Mouse (Mus musculus): ENCODE measurements at regions not wholly inside any gene's neighbourhood (a gene's known extent, or its start where the extent isn't known, plus 50 kb on each side); places are given as distances from the start of the nearest gene placed in this dataset.

- H3K27me3 ChIP-seq (replicated peaks; ENCODE audit: control insufficient read depth, insufficient read depth, low read length): no peaks in the 10 kb centered on the region
- no peaks in the 10 kb centered on the region for H3K36me3 ChIP-seq (ENCODE audit: control insufficient read depth, insufficient read depth, low read length)
- no peak overlapping the region for H3K4me3 ChIP-seq (ENCODE audit: low read length)
- no peak overlapping the region for H3K4me2 ChIP-seq (ENCODE audit: low read length)
- no peak overlapping the region for H3K27ac ChIP-seq (ENCODE audit: low read depth, low read length)
- H3K9me3 ChIP-seq (ENCODE audit: control insufficient read depth, low read length): no peaks in the 10 kb centered on the region
- no peak for ATAC-seq
- 43% methylated on average over 8 of the region's 8 CpGs for whole genome bisulfite sequencing
- H3K9ac ChIP-seq (ENCODE audit: low read depth, low read length): no peak overlapping the region
- no peaks in the 10 kb centered on the region for H3K4me1 ChIP-seq (ENCODE audit: control insufficient read depth, insufficient read depth, low read depth, low read length)
Observed at GRCm38 (mm10) chr16:7797176-7797786, 627.7 kb downstream of the Tmem114 start.

- no peak for ATAC-seq
- no peak overlapping the region for H3K27ac ChIP-seq (ENCODE audit: low read depth, low read length)
- H3K4me1 ChIP-seq (ENCODE audit: control insufficient read depth, insufficient read depth, low read depth, low read length): no peaks in the 10 kb centered on the region
- H3K9ac ChIP-seq (ENCODE audit: low read depth, low read length): no peak overlapping the region
- no peak overlapping the region for H3K4me3 ChIP-seq (ENCODE audit: low read length)
- no peaks in the 10 kb centered on the region for H3K36me3 ChIP-seq (ENCODE audit: control insufficient read depth, insufficient read depth, low read length)
- 29% methylated on average over 3 of the region's 3 CpGs for WGBS
- no peak overlapping the region for H3K4me2 ChIP-seq (ENCODE audit: low read length)
- H3K9me3 ChIP-seq (ENCODE audit: control insufficient read depth, low read length): no peaks in the 10 kb centered on the region
- H3K27me3 ChIP-seq (replicated peaks; ENCODE audit: control insufficient read depth, insufficient read depth, low read length): no peaks in the 10 kb centered on the region
Observed at GRCm38 (mm10) chr16:7795561-7795960, 629.4 kb downstream of the Tmem114 start.

GRCm38 (mm10) chr16:7792521-7792920 lies 632.4 kb downstream of the Tmem114 start:
- H3K4me1 ChIP-seq (ENCODE audit: control insufficient read depth, insufficient read depth, low read depth, low read length): no peaks in the 10 kb centered on the region
- 85% methylated on average over 3 of the region's 3 CpGs for WGBS
- H3K4me3 ChIP-seq (ENCODE audit: low read length): no peak overlapping the region
- no peaks in the 10 kb centered on the region for H3K36me3 ChIP-seq (ENCODE audit: control insufficient read depth, insufficient read depth, low read length)
- no peak overlapping the region for H3K9ac ChIP-seq (ENCODE audit: low read depth, low read length)
- no peak for ATAC-seq
- no peaks in the 10 kb centered on the region for H3K27me3 ChIP-seq (replicated peaks; ENCODE audit: control insufficient read depth, insufficient read depth, low read length)
- H3K9me3 ChIP-seq (ENCODE audit: control insufficient read depth, low read length): no peaks in the 10 kb centered on the region
- no peak overlapping the region for H3K27ac ChIP-seq (ENCODE audit: low read depth, low read length)
- no peak overlapping the region for H3K4me2 ChIP-seq (ENCODE audit: low read length)

GRCm38 (mm10) chr16:7790260-7790659 lies 634.7 kb downstream of the Tmem114 start:
- Histone ChIP-seq H3K9me3 (ENCODE audit: control insufficient read depth, low read length) (no peaks in the 10 kb centered on the region), H3K27me3 (replicated peaks; ENCODE audit: control insufficient read depth, insufficient read depth, low read length) (no peaks in the 10 kb centered on the region), H3K4me1 (ENCODE audit: control insufficient read depth, insufficient read depth, low read depth, low read length) (no peaks in the 10 kb centered on the region), H3K36me3 (ENCODE audit: control insufficient read depth, insufficient read depth, low read length) (no peaks in the 10 kb centered on the region), H3K4me3 (ENCODE audit: low read length) (no peak overlapping the region), H3K9ac (ENCODE audit: low read depth, low read length) (no peak overlapping the region), H3K27ac (ENCODE audit: low read depth, low read length) (no peak overlapping the region), H3K4me2 (ENCODE audit: low read length) (no peak overlapping the region)
- ATAC-seq: peak; percentile 70; the same call in 1 of the 2 replicates
- 46% methylated on average over 4 of the region's 4 CpGs for whole genome bisulfite sequencing

- ATAC-seq: peak; percentile 80
- Histone ChIP-seq H3K4me2 (ENCODE audit: low read length) (no peak overlapping the region), H3K27me3 (replicated peaks; ENCODE audit: control insufficient read depth, insufficient read depth, low read length) (no peaks in the 10 kb centered on the region), H3K9me3 (ENCODE audit: control insufficient read depth, low read length) (no peaks in the 10 kb centered on the region), H3K36me3 (ENCODE audit: control insufficient read depth, insufficient read depth, low read length) (no peaks in the 10 kb centered on the region), H3K4me3 (ENCODE audit: low read length) (no peak overlapping the region), H3K4me1 (ENCODE audit: control insufficient read depth, insufficient read depth, low read depth, low read length) (no peaks in the 10 kb centered on the region), H3K27ac (ENCODE audit: low read depth, low read length) (no peak overlapping the region), H3K9ac (ENCODE audit: low read depth, low read length) (no peak overlapping the region)
- 59% methylated on average over 2 of the region's 2 CpGs for WGBS
Observed at GRCm38 (mm10) chr16:7788209-7788608, 636.7 kb downstream of the Tmem114 start.

GRCm38 (mm10) chr16:7781506-7781905 lies 643.4 kb downstream of the Tmem114 start:
- H3K9me3 ChIP-seq (ENCODE audit: control insufficient read depth, low read length): no peaks in the 10 kb centered on the region
- H3K4me2 ChIP-seq (ENCODE audit: low read length): no peak overlapping the region
- WGBS: 79% methylated on average over 2 of the region's 2 CpGs
- no peak overlapping the region for H3K4me3 ChIP-seq (ENCODE audit: low read length)
- H3K27me3 ChIP-seq (replicated peaks; ENCODE audit: control insufficient read depth, insufficient read depth, low read length): no peaks in the 10 kb centered on the region
- H3K27ac ChIP-seq (ENCODE audit: low read depth, low read length): no peak overlapping the region
- no peak overlapping the region for H3K9ac ChIP-seq (ENCODE audit: low read depth, low read length)
- no peaks in the 10 kb centered on the region for H3K36me3 ChIP-seq (ENCODE audit: control insufficient read depth, insufficient read depth, low read length)
- no peak for ATAC-seq
- no peaks in the 10 kb centered on the region for H3K4me1 ChIP-seq (ENCODE audit: control insufficient read depth, insufficient read depth, low read depth, low read length)

- Histone ChIP-seq H3K27ac (ENCODE audit: low read depth, low read length) (no peak overlapping the region), H3K9ac (ENCODE audit: low read depth, low read length) (no peak overlapping the region), H3K4me2 (ENCODE audit: low read length) (no peak overlapping the region), H3K4me1 (ENCODE audit: control insufficient read depth, insufficient read depth, low read depth, low read length) (no peaks in the 10 kb centered on the region), H3K36me3 (ENCODE audit: control insufficient read depth, insufficient read depth, low read length) (no peaks in the 10 kb centered on the region), H3K4me3 (ENCODE audit: low read length) (no peak overlapping the region), H3K9me3 (ENCODE audit: control insufficient read depth, low read length) (no peaks in the 10 kb centered on the region), H3K27me3 (replicated peaks; ENCODE audit: control insufficient read depth, insufficient read depth, low read length) (no peaks in the 10 kb centered on the region)
- ATAC-seq: no peak
- 92% methylated on average over 3 of the region's 3 CpGs for WGBS
Observed at GRCm38 (mm10) chr16:7775635-7776034, 649.3 kb downstream of the Tmem114 start.

- Histone ChIP-seq H3K4me1 (ENCODE audit: control insufficient read depth, insufficient read depth, low read depth, low read length) (peaks cover 3% of the 10 kb centered on the region), H3K4me2 (ENCODE audit: low read length) (no peak overlapping the region), H3K9me3 (ENCODE audit: control insufficient read depth, low read length) (no peaks in the 10 kb centered on the region), H3K36me3 (ENCODE audit: control insufficient read depth, insufficient read depth, low read length) (no peaks in the 10 kb centered on the region), H3K4me3 (ENCODE audit: low read length) (no peak overlapping the region), H3K9ac (ENCODE audit: low read depth, low read length) (no peak overlapping the region), H3K27me3 (replicated peaks; ENCODE audit: control insufficient read depth, insufficient read depth, low read length) (no peaks in the 10 kb centered on the region), H3K27ac (ENCODE audit: low read depth, low read length) (no peak overlapping the region)
- WGBS: 67% methylated on average over 1 of the region's 1 CpGs
- no peak for ATAC-seq
Observed at GRCm38 (mm10) chr16:7768433-7768832, 656.5 kb downstream of the Tmem114 start.

GRCm38 (mm10) chr16:7767691-7768090 lies 657.2 kb downstream of the Tmem114 start:
- H3K9ac ChIP-seq (ENCODE audit: low read depth, low read length): no peak overlapping the region
- no peaks in the 10 kb centered on the region for H3K9me3 ChIP-seq (ENCODE audit: control insufficient read depth, low read length)
- no peak overlapping the region for H3K27ac ChIP-seq (ENCODE audit: low read depth, low read length)
- no peak overlapping the region for H3K4me2 ChIP-seq (ENCODE audit: low read length)
- H3K4me3 ChIP-seq (ENCODE audit: low read length): no peak overlapping the region
- ATAC-seq: no peak
- H3K27me3 ChIP-seq (replicated peaks; ENCODE audit: control insufficient read depth, insufficient read depth, low read length): no peaks in the 10 kb centered on the region
- WGBS: 94% methylated on average over 4 of the region's 4 CpGs
- H3K36me3 ChIP-seq (ENCODE audit: control insufficient read depth, insufficient read depth, low read length): no peaks in the 10 kb centered on the region
- peaks cover 3% of the 10 kb centered on the region for H3K4me1 ChIP-seq (ENCODE audit: control insufficient read depth, insufficient read depth, low read depth, low read length)

GRCm38 (mm10) chr16:7764383-7764782 lies 660.6 kb downstream of the Tmem114 start:
- Histone ChIP-seq H3K27ac (ENCODE audit: low read depth, low read length) (no peak overlapping the region), H3K4me2 (ENCODE audit: low read length) (no peak overlapping the region), H3K27me3 (replicated peaks; ENCODE audit: control insufficient read depth, insufficient read depth, low read length) (no peaks in the 10 kb centered on the region), H3K36me3 (ENCODE audit: control insufficient read depth, insufficient read depth, low read length) (no peaks in the 10 kb centered on the region), H3K9me3 (ENCODE audit: control insufficient read depth, low read length) (no peaks in the 10 kb centered on the region), H3K4me3 (ENCODE audit: low read length) (no peak overlapping the region), H3K4me1 (ENCODE audit: control insufficient read depth, insufficient read depth, low read depth, low read length) (peaks cover 3% of the 10 kb centered on the region), H3K9ac (ENCODE audit: low read depth, low read length) (no peak overlapping the region)
- 19% methylated on average over 6 of the region's 6 CpGs for WGBS
- ATAC-seq: peak; percentile 61
